Mouse (Mus musculus): ENCODE data around the gene Smarcd1. TPM values are rescaled to one million over a fixed set of nuclear protein-coding genes. Genes with fewer than 3 reads are reported as not detected.
"Not testable (repeated sequence)": the region's sequence is repeated elsewhere in the genome, so short reads cannot be mapped to it uniquely, and the experiment has no call there.

The Smarcd1 gene
- polyA plus RNA-seq, 1 experiment, result 28.6 TPM

DNA sequence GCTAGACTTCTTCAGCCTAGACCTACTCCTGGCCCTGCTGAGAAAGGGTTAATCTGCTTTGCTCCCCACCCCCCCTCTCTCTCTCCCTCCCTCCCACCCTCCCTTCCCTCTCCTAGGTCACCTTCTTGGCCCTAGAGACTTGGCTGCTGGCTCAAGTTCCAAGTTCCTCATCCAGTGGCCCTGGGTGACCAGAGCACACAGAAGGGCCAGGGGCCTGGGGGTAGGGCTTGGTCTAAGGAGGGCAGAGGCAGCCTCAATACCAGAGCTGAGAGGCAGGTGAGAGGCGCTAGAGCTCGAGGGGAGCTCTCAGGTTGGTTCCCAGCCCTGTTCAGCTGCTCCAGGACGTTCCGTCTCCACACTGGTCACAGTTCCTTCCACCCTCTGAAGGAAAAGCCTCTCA lies 11.0 kb upstream of the Smarcd1 start:
- TF ChIP-seq USF1 (IDR thresholded peaks at IDR 0.05; ENCODE audit: low read depth), result no peak
- Histone ChIP-seq H3K4me3 (ENCODE audit: insufficient read depth, poor library complexity, severe bottlenecking) (no peak overlapping the region), H3ac (ENCODE audit: control insufficient read depth, insufficient read length, low read depth) (no peak overlapping the region), H3K36me3 (ENCODE audit: control insufficient read depth, insufficient read depth) (no peaks in the 10 kb centered on the region), H3K79me3 (ENCODE audit: low read depth) (no peaks in the 10 kb centered on the region), H3K27me3 (ENCODE audit: control insufficient read depth, insufficient read depth, insufficient read length) (peaks cover 55% of the 10 kb centered on the region), H3K79me2 (ENCODE audit: control insufficient read depth, insufficient read depth) (no peaks in the 10 kb centered on the region)

DNA sequence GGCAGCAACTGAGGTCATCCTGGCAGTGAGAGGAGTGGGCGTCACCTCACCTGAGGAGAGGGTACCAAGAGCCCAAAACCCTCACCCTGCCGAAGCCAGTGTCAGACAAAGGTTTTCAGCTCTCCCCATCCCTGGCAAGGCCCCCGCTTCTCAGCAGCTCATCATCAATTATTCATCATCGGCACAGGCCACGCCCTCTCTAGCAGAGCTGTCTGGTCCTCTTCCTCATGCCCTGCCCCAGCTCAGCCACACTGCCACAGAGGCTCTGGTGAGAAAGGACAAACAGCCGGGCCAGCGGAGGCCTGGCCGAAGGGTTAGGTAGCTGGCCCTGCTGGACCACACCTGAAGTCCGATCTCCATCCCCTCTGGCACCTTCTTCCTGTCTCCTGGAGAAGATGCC lies 10.0 kb upstream of the Smarcd1 start:
- H3K79me2 ChIP-seq (ENCODE audit: control insufficient read depth, insufficient read depth), result no peaks in the 10 kb centered on the region
- H3ac ChIP-seq (ENCODE audit: control insufficient read depth, insufficient read length, low read depth), result no peak overlapping the region
- no peaks in the 10 kb centered on the region for H3K36me3 ChIP-seq (ENCODE audit: control insufficient read depth, insufficient read depth)
- TF ChIP-seq MAX (IDR thresholded peaks at IDR 0.05) (no peak), CEBPB (IDR thresholded peaks at IDR 0.05; ENCODE audit: low read depth) (no peak), CTCF (IDR thresholded peaks at IDR 0.05; ENCODE audit: control insufficient read depth, insufficient read depth, insufficient read length) (no peak), MYOD1 (IDR thresholded peaks at IDR 0.05; ENCODE audit: control insufficient read depth, insufficient read length, low read depth) (no peak), MYOG (IDR thresholded peaks at IDR 0.05; ENCODE audit: control insufficient read depth, extremely low read depth, insufficient read length) (no peak), USF1 (IDR thresholded peaks at IDR 0.05; ENCODE audit: low read depth) (no peak), FOSL1 (IDR thresholded peaks at IDR 0.05; ENCODE audit: insufficient read depth, low read length, poor library complexity, severe bottlenecking) (no peak)
- peaks cover 57% of the 10 kb centered on the region for H3K27me3 ChIP-seq (ENCODE audit: control insufficient read depth, insufficient read depth, insufficient read length)
- no peak overlapping the region for H3K4me3 ChIP-seq (ENCODE audit: insufficient read depth, poor library complexity, severe bottlenecking)
- no peaks in the 10 kb centered on the region for H3K79me3 ChIP-seq (ENCODE audit: low read depth)

DNA sequence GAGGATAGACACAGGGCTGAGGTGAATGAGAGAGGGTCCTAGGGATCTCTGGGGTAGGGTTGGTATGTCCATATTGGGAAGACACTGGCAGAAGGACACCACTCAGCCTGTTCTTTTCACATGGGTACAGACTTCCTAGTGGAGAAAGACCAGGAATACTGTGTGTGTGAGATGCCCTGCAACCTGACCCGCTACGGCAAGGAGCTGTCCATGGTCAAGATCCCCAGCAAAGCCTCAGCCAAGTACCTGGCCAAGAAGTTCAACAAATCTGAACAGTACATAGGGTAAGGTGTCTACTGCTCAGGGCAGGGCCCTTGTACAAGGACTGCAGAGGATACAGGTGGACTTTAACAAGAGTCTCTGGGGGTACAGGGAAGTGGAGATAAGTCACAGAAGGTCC lies 4.6 kb upstream of the Smarcd1 start:
- H3K36me3 ChIP-seq (ENCODE audit: control insufficient read depth, insufficient read depth), result no peaks in the 10 kb centered on the region
- H3K4me3 ChIP-seq (ENCODE audit: insufficient read depth, poor library complexity, severe bottlenecking), result no peak overlapping the region
- no peak for TF ChIP-seq CTCF (IDR thresholded peaks at IDR 0.05; ENCODE audit: control insufficient read depth, insufficient read depth, insufficient read length)
- no peak for TF ChIP-seq CEBPB (IDR thresholded peaks at IDR 0.05; ENCODE audit: low read depth)
- no peak for TF ChIP-seq USF1 (IDR thresholded peaks at IDR 0.05; ENCODE audit: low read depth)
- no peak for TF ChIP-seq MYOD1 (IDR thresholded peaks at IDR 0.05; ENCODE audit: control insufficient read depth, insufficient read length, low read depth)
- no peak for TF ChIP-seq MAX (IDR thresholded peaks at IDR 0.05)
- no peak for TF ChIP-seq FOSL1 (IDR thresholded peaks at IDR 0.05; ENCODE audit: insufficient read depth, low read length, poor library complexity, severe bottlenecking)
- no peak for TF ChIP-seq MYOG (IDR thresholded peaks at IDR 0.05; ENCODE audit: control insufficient read depth, extremely low read depth, insufficient read length)
- no peaks in the 10 kb centered on the region for H3K79me3 ChIP-seq (ENCODE audit: low read depth)
- H3K27me3 ChIP-seq (ENCODE audit: control insufficient read depth, insufficient read depth, insufficient read length), result peaks cover 46% of the 10 kb centered on the region
- no peak overlapping the region for H3ac ChIP-seq (ENCODE audit: control insufficient read depth, insufficient read length, low read depth)
- H3K79me2 ChIP-seq (ENCODE audit: control insufficient read depth, insufficient read depth), result peaks cover 22% of the 10 kb centered on the region

DNA sequence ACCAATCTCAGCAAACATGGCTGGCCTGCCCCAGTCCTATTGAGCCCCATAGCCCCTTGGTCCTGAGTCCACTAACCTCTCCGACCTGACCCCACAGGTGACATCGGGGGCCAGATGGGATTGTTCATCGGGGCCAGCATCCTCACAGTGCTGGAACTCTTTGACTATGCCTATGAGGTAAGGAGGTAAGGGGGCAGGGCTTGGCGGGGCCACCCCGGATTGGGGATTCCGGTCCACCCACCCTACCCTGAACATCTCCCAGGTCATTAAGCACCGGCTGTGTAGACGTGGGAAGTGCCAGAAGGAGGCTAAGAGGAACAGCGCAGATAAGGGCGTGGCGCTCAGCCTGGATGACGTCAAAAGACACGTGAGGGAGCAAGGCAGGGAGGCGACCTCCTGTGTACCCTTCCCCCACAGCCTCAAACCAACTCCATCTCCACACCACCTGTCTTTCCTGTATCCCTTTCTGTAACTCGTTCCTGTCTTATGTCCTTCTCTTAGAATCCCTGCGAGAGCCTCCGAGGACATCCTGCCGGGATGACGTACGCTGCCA lies 3.3 kb upstream of the Smarcd1 start:
- Histone ChIP-seq H3K79me2 (ENCODE audit: control insufficient read depth, insufficient read depth) (peaks cover 35% of the 10 kb centered on the region), H3ac (ENCODE audit: control insufficient read depth, insufficient read length, low read depth) (no peak overlapping the region), H3K36me3 (ENCODE audit: control insufficient read depth, insufficient read depth) (peaks cover 5% of the 10 kb centered on the region), H3K27me3 (ENCODE audit: control insufficient read depth, insufficient read depth, insufficient read length) (peaks cover 33% of the 10 kb centered on the region), H3K79me3 (ENCODE audit: low read depth) (peaks cover 7% of the 10 kb centered on the region), H3K4me3 (ENCODE audit: insufficient read depth, poor library complexity, severe bottlenecking) (no peak overlapping the region)
- TF ChIP-seq CEBPB (IDR thresholded peaks at IDR 0.05; ENCODE audit: low read depth) (no peak), MYOG (IDR thresholded peaks at IDR 0.05; ENCODE audit: control insufficient read depth, extremely low read depth, insufficient read length) (no peak), USF1 (IDR thresholded peaks at IDR 0.05; ENCODE audit: low read depth) (peak; percentile 46)

DNA sequence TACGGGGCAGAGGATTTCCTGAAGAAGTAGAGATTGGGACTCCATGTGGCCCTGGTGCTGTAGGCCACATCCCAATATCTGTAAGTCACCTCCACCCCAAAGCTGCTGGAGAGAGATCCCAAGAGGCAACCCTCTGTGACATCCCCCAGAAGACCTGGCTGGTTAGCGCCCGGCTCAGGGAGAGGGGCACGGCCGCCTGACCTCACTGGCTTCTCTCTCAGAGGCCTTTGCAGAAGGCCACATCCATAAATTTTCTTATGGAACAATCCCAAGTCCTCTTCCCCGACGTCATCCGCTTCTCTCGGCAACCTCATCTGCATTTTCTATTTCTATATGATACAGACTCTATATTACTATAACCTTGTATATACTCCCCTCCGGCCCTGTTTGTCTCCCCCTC lies 2.2 kb upstream of the Smarcd1 start:
- Histone ChIP-seq H3K4me3 (ENCODE audit: insufficient read depth, poor library complexity, severe bottlenecking) (no peak overlapping the region), H3K27me3 (ENCODE audit: control insufficient read depth, insufficient read depth, insufficient read length) (peaks cover 22% of the 10 kb centered on the region), H3ac (ENCODE audit: control insufficient read depth, insufficient read length, low read depth) (no peak overlapping the region), H3K79me3 (ENCODE audit: low read depth) (peaks cover 11% of the 10 kb centered on the region), H3K36me3 (ENCODE audit: control insufficient read depth, insufficient read depth) (peaks cover 16% of the 10 kb centered on the region), H3K79me2 (ENCODE audit: control insufficient read depth, insufficient read depth) (peaks cover 43% of the 10 kb centered on the region)
- TF ChIP-seq CTCF (IDR thresholded peaks at IDR 0.05; ENCODE audit: control insufficient read depth, insufficient read depth, insufficient read length) (no peak), CEBPB (IDR thresholded peaks at IDR 0.05; ENCODE audit: low read depth) (no peak), MYOG (IDR thresholded peaks at IDR 0.05; ENCODE audit: control insufficient read depth, extremely low read depth, insufficient read length) (no peak), FOSL1 (IDR thresholded peaks at IDR 0.05; ENCODE audit: insufficient read depth, low read length, poor library complexity, severe bottlenecking) (no peak), MAX (IDR thresholded peaks at IDR 0.05) (no peak), USF1 (IDR thresholded peaks at IDR 0.05; ENCODE audit: low read depth) (no peak), MYOD1 (IDR thresholded peaks at IDR 0.05; ENCODE audit: control insufficient read depth, insufficient read length, low read depth) (no peak)

DNA sequence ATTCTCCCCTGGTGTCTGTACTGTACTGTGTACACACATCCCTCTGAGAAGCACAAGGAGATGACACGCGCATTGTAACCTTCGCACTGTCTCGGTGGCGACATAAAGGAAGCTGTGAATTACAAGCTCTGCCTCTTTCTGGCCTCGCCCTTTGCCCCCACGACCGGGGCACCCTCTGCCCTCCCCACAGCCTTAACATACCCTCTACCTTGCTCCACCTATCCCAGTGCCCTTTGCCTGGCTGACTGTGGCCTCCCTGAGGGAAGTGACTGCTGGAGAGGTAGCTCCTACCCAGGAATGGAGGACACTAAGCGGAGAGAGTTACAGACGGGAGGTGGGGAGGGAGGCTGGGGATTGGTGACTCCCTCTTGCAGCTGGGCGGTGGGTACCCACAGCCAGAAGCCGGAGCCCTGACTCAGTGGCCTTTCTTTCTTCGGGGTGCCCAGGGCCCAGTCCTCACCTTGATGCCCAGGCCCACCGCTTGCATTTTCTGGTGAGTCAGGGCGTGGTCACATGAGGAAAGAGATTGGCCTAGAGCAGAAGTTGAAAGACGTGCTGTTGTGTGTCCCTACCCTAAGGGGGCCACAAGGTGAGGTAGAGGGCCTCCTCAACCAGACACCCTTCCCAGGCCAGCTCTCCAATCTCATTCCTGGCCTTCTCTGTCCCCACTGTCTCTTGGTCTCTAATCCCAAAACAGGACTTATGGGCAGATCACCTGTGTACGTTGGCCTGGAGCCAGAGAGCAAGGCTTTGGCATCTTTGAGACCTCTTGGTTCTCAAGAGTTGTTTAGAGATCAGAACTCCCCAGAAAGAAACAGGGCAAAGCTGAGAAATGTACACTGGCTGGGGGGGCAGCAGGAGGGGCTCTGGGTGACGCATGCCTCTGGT lies 1.5 kb upstream of the Smarcd1 start:
- H3ac ChIP-seq (ENCODE audit: control insufficient read depth, insufficient read length, low read depth), result no peak overlapping the region
- H3K36me3 ChIP-seq (ENCODE audit: control insufficient read depth, insufficient read depth), result peaks cover 21% of the 10 kb centered on the region
- TF ChIP-seq USF1 (IDR thresholded peaks at IDR 0.05; ENCODE audit: low read depth), result no peak
- TF ChIP-seq FOSL1 (IDR thresholded peaks at IDR 0.05; ENCODE audit: insufficient read depth, low read length, poor library complexity, severe bottlenecking), result no peak
- TF ChIP-seq CEBPB (IDR thresholded peaks at IDR 0.05; ENCODE audit: low read depth), result no peak
- TF ChIP-seq MYOD1 (IDR thresholded peaks at IDR 0.05; ENCODE audit: control insufficient read depth, insufficient read length, low read depth), result no peak
- no peak for TF ChIP-seq MAX (IDR thresholded peaks at IDR 0.05)
- TF ChIP-seq MYOG (IDR thresholded peaks at IDR 0.05; ENCODE audit: control insufficient read depth, extremely low read depth, insufficient read length), result no peak
- no peak for TF ChIP-seq CTCF (IDR thresholded peaks at IDR 0.05; ENCODE audit: control insufficient read depth, insufficient read depth, insufficient read length)
- H3K27me3 ChIP-seq (ENCODE audit: control insufficient read depth, insufficient read depth, insufficient read length), result peaks cover 14% of the 10 kb centered on the region
- no peak overlapping the region for H3K4me3 ChIP-seq (ENCODE audit: insufficient read depth, poor library complexity, severe bottlenecking)
- H3K79me2 ChIP-seq (ENCODE audit: control insufficient read depth, insufficient read depth), result peaks cover 43% of the 10 kb centered on the region
- peaks cover 11% of the 10 kb centered on the region for H3K79me3 ChIP-seq (ENCODE audit: low read depth)

DNA sequence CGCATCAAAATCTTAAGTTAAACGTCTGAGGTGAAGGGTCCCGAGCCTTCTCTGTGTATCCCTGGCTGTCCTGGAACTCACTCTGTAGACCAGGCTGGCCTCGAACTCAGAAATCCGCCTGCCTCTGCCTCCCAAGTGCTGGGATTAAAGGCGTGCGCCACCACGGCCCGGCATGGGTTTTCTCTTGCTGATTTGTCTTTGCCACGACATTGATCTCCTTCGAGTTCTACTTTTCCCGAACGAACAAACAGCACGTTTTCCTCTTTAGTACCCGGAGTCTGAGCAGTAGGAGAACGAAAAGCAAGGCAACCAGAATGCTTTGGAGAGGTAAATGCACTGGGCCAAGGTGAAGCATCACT lies 310 bp upstream of the Smarcd1 start:
- peaks cover 11% of the 10 kb centered on the region for H3K79me3 ChIP-seq (ENCODE audit: low read depth)
- H3K27me3 ChIP-seq (ENCODE audit: control insufficient read depth, insufficient read depth, insufficient read length), result not testable (repeated sequence)
- H3K79me2 ChIP-seq (ENCODE audit: control insufficient read depth, insufficient read depth), result peaks cover 43% of the 10 kb centered on the region
- peaks cover 31% of the 10 kb centered on the region for H3K36me3 ChIP-seq (ENCODE audit: control insufficient read depth, insufficient read depth)
- peak overlapping the region; percentile 13 for H3ac ChIP-seq (ENCODE audit: control insufficient read depth, insufficient read length, low read depth)
- H3K4me3 ChIP-seq (ENCODE audit: insufficient read depth, poor library complexity, severe bottlenecking), result peak overlapping the region; percentile 83
